Mouse (Mus musculus) cerebellum, adult 2 months (tissue): ENCODE measurements at regions not wholly inside any gene's neighbourhood (a gene's known extent, or its start where the extent isn't known, plus 50 kb on each side); places are given as distances from the start of the nearest gene placed in this dataset.

Experiments used
- DNase-seq, 2 experiments: peaks; one replicate each; pipeline ENCODE4 v3.0.0; 2021
- H3K27ac ChIP-seq: fragments of 200-500 bp; 2 replicates; pipeline ENCODE4 v1.5.1; 2012; ENCODE audit warnings: low read length, control low read depth, inconsistent platforms; ENCODE audit not compliant: insufficient read depth
- H3K27me3 ChIP-seq: fragments of 200-500 bp; 2 replicates; pipeline ENCODE4 v1.6.1; 2012; ENCODE audit warnings: inconsistent platforms, mild to moderate bottlenecking, low read length, moderate library complexity; ENCODE audit not compliant: control insufficient read depth, insufficient read depth
- H3K4me1 ChIP-seq: fragments of 200-500 bp; 2 replicates; pipeline ENCODE4 v1.6.1; 2011; ENCODE audit warnings: low read length; ENCODE audit not compliant: control insufficient read depth, insufficient read depth
- H3K4me3 ChIP-seq: fragments of 200-500 bp; replicated peaks from 2 replicates; pipeline ENCODE3; 2011; ENCODE audit warnings: mild to moderate bottlenecking, low read depth, low read length, control low read depth; ENCODE audit not compliant: insufficient read depth
- CTCF ChIP-seq: fragments of 200-500 bp; IDR thresholded peaks from 2 replicates; pipeline ENCODE4 v1.5.1; 2011; ENCODE audit warnings: low read depth, mild to moderate bottlenecking, control low read depth, low read length, moderate library complexity, borderline replicate concordance; ENCODE audit not compliant: insufficient read depth
- POLR2A ChIP-seq: fragments of 200-500 bp; IDR thresholded peaks from 2 replicates; pipeline ENCODE4 v1.6.1; 2011; ENCODE audit warnings: low read length, control low read depth, borderline replicate concordance; ENCODE audit not compliant: insufficient read depth
- WGBS: fragments of 180-500 bp; shearing (Covaris S2); methylation state at CpG from one replicate; pipeline ENCODE4 v1.1.7; 2018; 5-methylcytosine and 5-hydroxymethylcytosine counted together

GRCm38 (mm10) chr8:109073715-109074114 is 420.1 kb upstream of the Pmfbp1 start:
- no peaks in the 10 kb centered on the region for H3K4me1 ChIP-seq

DNA sequence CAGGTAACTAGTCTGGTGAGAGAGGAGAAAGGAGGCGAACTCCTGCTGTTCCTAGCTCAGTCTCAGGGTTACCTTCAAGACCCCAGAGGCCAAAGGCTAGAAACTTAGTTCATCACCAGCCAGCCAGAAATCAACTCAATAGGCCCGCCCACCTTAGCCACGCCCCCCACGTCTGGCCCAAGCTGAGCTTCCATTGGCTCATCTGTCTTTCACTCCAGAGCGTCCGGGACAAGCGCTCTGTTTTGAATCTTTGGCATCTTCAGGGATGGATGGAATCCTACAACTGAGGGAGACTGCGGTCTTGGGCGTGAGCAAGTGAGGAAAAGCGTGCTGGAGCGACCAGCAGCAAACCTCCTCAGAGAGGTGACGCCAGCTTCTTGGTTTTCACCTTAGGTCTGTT is 418.8 kb upstream of the Pmfbp1 start:
- no peaks in the 10 kb centered on the region for H3K27me3 ChIP-seq
- no peak overlapping the region for H3K27ac ChIP-seq
- TF ChIP-seq CTCF (no peak), POLR2A (no peak)
- 24% methylated on average over 12 of the region's 12 CpGs for WGBS
- no peak for DNase-seq
- H3K4me1 ChIP-seq = no peaks in the 10 kb centered on the region
- no peak overlapping the region for H3K4me3 ChIP-seq

More at GRCm38 (mm10) chr8:109073715-109074114, 420.1 kb upstream of the Pmfbp1 start:
- H3K27me3 ChIP-seq = no peaks in the 10 kb centered on the region
- H3K27ac ChIP-seq = no peak overlapping the region
- no peak for DNase-seq
- 91% methylated on average over 4 of the region's 4 CpGs for WGBS
- TF ChIP-seq CTCF (no peak), POLR2A (no peak)
- H3K4me3 ChIP-seq = no peak overlapping the region

DNA sequence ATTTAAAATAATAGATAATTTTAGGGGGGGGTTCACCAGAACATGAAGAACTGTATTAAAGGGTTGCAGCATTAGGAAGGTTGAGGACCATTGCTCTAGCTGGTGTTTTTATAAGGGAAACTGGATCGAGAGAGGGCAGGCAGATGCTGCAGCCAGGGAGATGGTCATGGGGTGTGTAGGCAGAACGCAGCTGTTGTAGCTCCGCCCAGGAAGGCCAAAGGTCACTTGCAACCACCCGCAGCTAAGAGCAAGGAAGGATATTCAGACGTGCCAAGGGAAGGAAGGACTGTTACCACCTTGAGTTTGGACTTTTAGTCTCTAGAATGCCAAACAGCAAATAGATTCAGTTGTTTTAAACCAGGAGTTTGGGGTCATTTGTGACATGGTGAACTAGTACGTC is 414.6 kb upstream of the Pmfbp1 start:
- no peaks in the 10 kb centered on the region for H3K27me3 ChIP-seq
- DNase-seq = no peak
- WGBS = 51% methylated on average over 6 of the region's 6 CpGs
- H3K4me1 ChIP-seq = no peaks in the 10 kb centered on the region
- no peak overlapping the region for H3K27ac ChIP-seq
- no peak overlapping the region for H3K4me3 ChIP-seq
- TF ChIP-seq CTCF (no peak), POLR2A (no peak)

- Histone ChIP-seq H3K27ac (no peak overlapping the region), H3K4me1 (no peaks in the 10 kb centered on the region), H3K27me3 (no peaks in the 10 kb centered on the region), H3K4me3 (no peak overlapping the region)
- TF ChIP-seq CTCF (no peak), POLR2A (no peak)
- DNase-seq = no peak
- 77% methylated on average over 5 of the region's 5 CpGs for WGBS
Observed at GRCm38 (mm10) chr8:109081295-109081694, 412.5 kb upstream of the Pmfbp1 start.

DNA sequence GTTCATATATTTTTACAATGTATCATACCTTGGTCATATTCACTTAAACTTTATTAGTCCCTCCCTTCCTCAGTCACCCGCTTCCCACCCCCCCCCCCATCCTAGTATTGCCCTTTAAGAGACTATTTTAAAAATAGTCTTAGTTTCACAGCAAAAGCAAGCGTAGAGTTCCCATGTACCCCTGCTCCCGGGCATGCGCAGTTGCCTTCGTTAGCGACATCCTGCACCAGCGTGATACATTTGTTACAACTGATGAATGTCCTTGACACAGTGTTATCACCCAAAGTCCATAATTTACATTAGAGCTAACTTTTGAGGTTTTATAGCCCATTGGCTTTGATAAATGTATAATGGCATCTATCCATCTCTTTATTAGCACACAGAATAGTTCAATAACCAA is 408.7 kb upstream of the Pmfbp1 start:
- Histone ChIP-seq H3K27ac (no peak overlapping the region), H3K27me3 (no peaks in the 10 kb centered on the region), H3K4me1 (no peaks in the 10 kb centered on the region), H3K4me3 (no peak overlapping the region)
- no peak for DNase-seq
- TF ChIP-seq CTCF (no peak), POLR2A (no peak)
- 96% methylated on average over 7 of the region's 7 CpGs for WGBS

- no peak for DNase-seq
- WGBS = 51% methylated on average over 1 of the region's 1 CpGs
- H3K27ac ChIP-seq = no peak overlapping the region
- no peaks in the 10 kb centered on the region for H3K27me3 ChIP-seq
- TF ChIP-seq CTCF (no peak), POLR2A (no peak)
- no peaks in the 10 kb centered on the region for H3K4me1 ChIP-seq
- H3K4me3 ChIP-seq = no peak overlapping the region
Observed at GRCm38 (mm10) chr8:109087781-109088180, 406.0 kb upstream of the Pmfbp1 start.

DNA sequence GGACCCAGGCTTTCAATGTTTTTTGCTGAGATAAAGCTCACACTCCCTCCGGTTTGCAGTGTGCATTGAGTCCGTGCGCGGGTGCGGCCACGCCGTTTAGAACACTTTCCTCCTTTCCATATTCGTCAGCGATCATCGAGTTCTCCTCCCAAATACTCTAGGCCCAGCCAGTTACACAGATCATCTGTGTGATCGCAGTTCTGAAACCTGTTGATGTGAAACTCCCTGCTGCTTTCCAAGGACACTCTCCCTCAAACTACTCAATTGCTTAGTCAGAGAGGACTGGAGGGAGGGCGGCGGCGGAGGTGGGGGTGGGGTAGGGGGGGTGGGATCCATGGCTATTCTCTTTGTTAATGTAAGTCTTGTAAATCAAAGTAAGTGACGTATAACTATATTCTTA is 394.2 kb upstream of the Pmfbp1 start:
- no peak overlapping the region for H3K27ac ChIP-seq
- TF ChIP-seq CTCF = no peak
- TF ChIP-seq POLR2A = no peak
- no peaks in the 10 kb centered on the region for H3K4me1 ChIP-seq
- H3K27me3 ChIP-seq = no peaks in the 10 kb centered on the region
- DNase-seq = no peak
- no peak overlapping the region for H3K4me3 ChIP-seq
- WGBS = 91% methylated on average over 15 of the region's 15 CpGs

- Histone ChIP-seq H3K4me1 (no peaks in the 10 kb centered on the region), H3K27me3 (no peaks in the 10 kb centered on the region), H3K4me3 (no peak overlapping the region), H3K27ac (no peak overlapping the region)
- WGBS = 78% methylated on average over 5 of the region's 5 CpGs
- no peak for DNase-seq
- TF ChIP-seq CTCF = no peak
- no peak for TF ChIP-seq POLR2A
Observed at GRCm38 (mm10) chr8:109101416-109101815, 392.4 kb upstream of the Pmfbp1 start.
